In genomic region chr17:35538476-35538875, GRCm38 (mm10) we compare ENCODE assay signal across 35 mouse cellular contexts. TPM values are rescaled to one million over a fixed set of nuclear protein-coding genes. Genes with fewer than 3 reads are reported as not detected.
"Had no signal": no experiment of that assay in that cellular context is flagged by ENCODE, and none has a peak within 500 bp of the region (broad histone marks: within the 10 kb centered on the region; RNA-seq: fewer than 3 reads in every experiment).

No protein-coding gene starts in this region.

- DNase-seq: left cerebral cortex, postnatal 4 days; liver; liver, embryonic 13.5 days; liver, postnatal 0 days; lung, adult 18-20 months; lung, adult 2 months; lung, embryonic 14.5 days; lung, postnatal 10 days; lung, postnatal 14 days; lung, postnatal 36 days; lung, postnatal 4 days; midbrain, embryonic 14.5 days had no signal

- H3K4me1 ChIP-seq: limb, embryonic 10.5 days; limb, embryonic 12.5 days; limb, embryonic 13.5 days; liver, embryonic 12.5 days; liver, embryonic 13.5 days; liver, embryonic 15.5 days; lung, embryonic 15.5 days had no signal

- H3K9me3 ChIP-seq: limb, embryonic 10.5 days; limb, embryonic 12.5 days; limb, embryonic 13.5 days; limb, embryonic 15.5 days; liver, embryonic 12.5 days; liver, embryonic 13.5 days; liver, embryonic 15.5 days; lung, embryonic 15.5 days; midbrain, embryonic 12.5 days; midbrain, embryonic 13.5 days; midbrain, embryonic 15.5 days had no signal

- H3K27ac ChIP-seq: left cerebral cortex, adult 2 months; limb, embryonic 10.5 days; limb, embryonic 12.5 days; limb, embryonic 13.5 days; limb, embryonic 15.5 days; liver, embryonic 12.5 days; liver, embryonic 13.5 days; liver, embryonic 14.5 days; liver, embryonic 15.5 days; lung, embryonic 15.5 days; macrophage; midbrain, embryonic 12.5 days; midbrain, embryonic 13.5 days; midbrain, embryonic 15.5 days had no signal

- H3K27me3 ChIP-seq: limb, embryonic 12.5 days; limb, embryonic 13.5 days; limb, embryonic 15.5 days; lung, embryonic 15.5 days; midbrain, embryonic 13.5 days; midbrain, embryonic 15.5 days had no signal

- H3K4me3 ChIP-seq: left cerebral cortex, adult 2 months; limb, embryonic 10.5 days; limb, embryonic 12.5 days; limb, embryonic 13.5 days; limb, embryonic 15.5 days; liver, embryonic 12.5 days; liver, embryonic 13.5 days; liver, embryonic 15.5 days; lung, embryonic 15.5 days; megakaryocyte, embryonic 14.5 days; midbrain, embryonic 12.5 days; midbrain, embryonic 13.5 days; midbrain, embryonic 15.5 days; myocyte had no signal

- H3K9ac ChIP-seq: limb, embryonic 12.5 days; limb, embryonic 13.5 days; limb, embryonic 15.5 days; liver, embryonic 12.5 days; liver, embryonic 13.5 days; liver, embryonic 14.5 days; liver, embryonic 15.5 days; liver, postnatal 0 days; lung, embryonic 14.5 days; lung, embryonic 15.5 days; midbrain, embryonic 12.5 days; midbrain, embryonic 13.5 days; midbrain, embryonic 15.5 days had no signal

- ATAC-seq: liver, embryonic 12.5 days; liver, postnatal 0 days; lung, postnatal 0 days; midbrain, embryonic 13.5 days; midbrain, embryonic 15.5 days; midbrain, embryonic 16.5 days had no signal

- H3K4me2 ChIP-seq: limb, embryonic 12.5 days; limb, embryonic 13.5 days; limb, embryonic 15.5 days; liver, embryonic 11.5 days; liver, embryonic 12.5 days; liver, embryonic 13.5 days; liver, embryonic 15.5 days; lung, embryonic 14.5 days; lung, embryonic 15.5 days; midbrain, embryonic 12.5 days; midbrain, embryonic 13.5 days; midbrain, embryonic 15.5 days had no signal

- H3K36me3 ChIP-seq: limb, embryonic 10.5 days; limb, embryonic 12.5 days; limb, embryonic 13.5 days; limb, embryonic 15.5 days; liver, embryonic 12.5 days; liver, embryonic 13.5 days; liver, embryonic 15.5 days; lung, embryonic 15.5 days; midbrain, embryonic 12.5 days; midbrain, embryonic 13.5 days; midbrain, embryonic 15.5 days had no signal

RNA-seq across cellular contexts. Expression of gene Psors1c2, which starts 5.5 kb away (rescaled TPM):
- polyA plus RNA-seq: liver, adult 2 months; lung, postnatal 0 days; macrophage had no signal

RNA-seq across cellular contexts. Expression of gene Cdsn, which starts 13.5 kb away (rescaled TPM):
- polyA plus RNA-seq: limb, embryonic 10.5 days; limb, embryonic 11.5 days; limb, embryonic 12.5 days; liver, adult 2 months; liver, embryonic 11.5 days; liver, embryonic 12.5 days; liver, embryonic 13.5 days; liver, embryonic 14.5 days; liver, postnatal 0 days; lung, embryonic 15.5 days; macrophage had no signal

RNA-seq across cellular contexts. Expression of gene 2300002M23Rik, which starts 28.8 kb away (rescaled TPM):
- polyA plus RNA-seq: limb, embryonic 10.5 days; limb, embryonic 11.5 days; limb, embryonic 12.5 days; limb, embryonic 13.5 days; liver, adult 2 months; liver, embryonic 11.5 days; liver, embryonic 12.5 days; liver, embryonic 13.5 days; liver, embryonic 14.5 days; liver, embryonic 15.5 days; liver, embryonic 16.5 days; liver, postnatal 0 days; lung, embryonic 14.5 days; lung, postnatal 0 days; macrophage; midbrain, embryonic 12.5 days; midbrain, embryonic 13.5 days; midbrain, embryonic 14.5 days; midbrain, embryonic 15.5 days; midbrain, embryonic 16.5 days; midbrain, postnatal 0 days; myocyte; neural tube, embryonic 11.5 days had no signal
